Mouse (Mus musculus) macrophage (primary cell): Measurements from ENCODE around the gene Gm11733. TPM values are rescaled to one million over a fixed set of nuclear protein-coding genes. Genes with fewer than 3 reads are reported as not detected.
"Not testable (repeated sequence)": the region's sequence is repeated elsewhere in the genome, so short reads cannot be mapped to it uniquely, and the experiment has no call there.

ENCODE experiments used
- H3K27ac ChIP-seq: fragments of 350-480 bp; formaldehyde crosslinking; 2 replicates; pipeline ENCODE4 v1.9.0; 2021
- H3K36me3 ChIP-seq: fragments of 350-480 bp; formaldehyde crosslinking; 2 replicates; pipeline ENCODE4 v1.9.0; 2021; ENCODE audit errors: inconsistent target
- H3K4me3 ChIP-seq: fragments of 350-480 bp; formaldehyde crosslinking; 2 replicates; pipeline ENCODE4 v1.9.0; 2021; ENCODE audit errors: inconsistent target
- H3K79me2 ChIP-seq: fragments of 350-480 bp; formaldehyde crosslinking; 2 replicates; pipeline ENCODE4 v1.9.0; 2021; ENCODE audit errors: inconsistent target
- WGBS: methylation state at CpG from one replicate; pipeline ENCODE4 v1.1.7; 2026; ENCODE audit warnings: inconsistent platforms; ENCODE audit not compliant: missing documents; 5-methylcytosine and 5-hydroxymethylcytosine counted together
- polyA plus RNA-seq: library from polyadenylated mRNA; stranded (reverse); fragments of 250-400 nt; gene quantifications from 3 replicates; pipeline ENCODE4 v1.2.4, GENCODE M21; 2018; ENCODE audit warnings: inconsistent platforms
- total RNA-seq, 78 experiments: library from RNA; depleted of rRNA; stranded (reverse); fragments of 250-400 nt; gene quantifications; 1 replicate in 9 of 78; 2 replicates in 24 of 78; 3 replicates in 43 of 78; 4 replicates in 2 of 78; pipeline ENCODE4 v1.2.4; 2018; ENCODE audit warnings: inconsistent platforms in 56 of 78

Gene Gm11733
- total RNA-seq (2018; cell fraction: chromatin; rRNA removed): not detected
- not detected for total RNA-seq (2018; cell fraction: cytosol; rRNA removed)
- total RNA-seq (2018; cell fraction: nucleus; rRNA removed): not detected
- not detected in 3 replicates for polyA plus RNA-seq

GRCm38 (mm10) chr11:117484198-117484597 is at the start of gene Gm11733:
Gm11733 (plus strand) TSS chr11:117484368.
- 81% methylated on average over 12 of the region's 12 CpGs for WGBS
- Histone ChIP-seq H3K79me2 (no peaks in the 10 kb centered on the region), H3K27ac (no peak within 1 kb of the TSS)

GRCm38 (mm10) chr11:117436401-117437109 is 47.6 kb upstream of the Gm11733 start:
- no peak overlapping the region for H3K27ac ChIP-seq
- H3K79me2 ChIP-seq: no peaks in the 10 kb centered on the region
- no peaks in the 10 kb centered on the region for H3K36me3 ChIP-seq
- 28% methylated on average over 22 of the region's 22 CpGs for WGBS
- no peak overlapping the region for H3K4me3 ChIP-seq

More at GRCm38 (mm10) chr11:117484198-117484597, at the start of gene Gm11733:
- Histone ChIP-seq H3K36me3 (no peaks in the 10 kb centered on the region), H3K4me3 (no peak within 1 kb of the TSS)

- no peak overlapping the region for H3K4me3 ChIP-seq
- H3K79me2 ChIP-seq: no peaks in the 10 kb centered on the region
- no peaks in the 10 kb centered on the region for H3K36me3 ChIP-seq
- no peak overlapping the region for H3K27ac ChIP-seq
- WGBS: 46% methylated on average over 7 of the region's 7 CpGs
These were observed 47.1 kb upstream of the Gm11733 start for GRCm38 (mm10) chr11:117437110-117437490.

- H3K79me2 ChIP-seq: no peaks in the 10 kb centered on the region
- no peaks in the 10 kb centered on the region for H3K36me3 ChIP-seq
- 68% methylated on average over 6 of the region's 6 CpGs for WGBS
- H3K27ac ChIP-seq: no peak overlapping the region
- no peak overlapping the region for H3K4me3 ChIP-seq
These were observed 45.8 kb upstream of the Gm11733 start for GRCm38 (mm10) chr11:117438363-117438762.

GRCm38 (mm10) chr11:117440865-117441425 is 43.2 kb upstream of the Gm11733 start:
- WGBS: 23% methylated on average over 22 of the region's 22 CpGs
- H3K36me3 ChIP-seq: no peaks in the 10 kb centered on the region
- no peak overlapping the region for H3K4me3 ChIP-seq
- H3K79me2 ChIP-seq: no peaks in the 10 kb centered on the region
- H3K27ac ChIP-seq: no peak overlapping the region

- Histone ChIP-seq H3K27ac (no peak overlapping the region), H3K4me3 (no peak overlapping the region), H3K79me2 (no peaks in the 10 kb centered on the region), H3K36me3 (no peaks in the 10 kb centered on the region)
- WGBS: 100% methylated on average over 2 of the region's 2 CpGs
These were observed 40.1 kb upstream of the Gm11733 start for GRCm38 (mm10) chr11:117444090-117444489.

GRCm38 (mm10) chr11:117445707-117446106 is 38.5 kb upstream of the Gm11733 start:
- Histone ChIP-seq H3K4me3 (no peak overlapping the region), H3K79me2 (no peaks in the 10 kb centered on the region), H3K36me3 (no peaks in the 10 kb centered on the region), H3K27ac (no peak overlapping the region)
- 68% methylated on average over 6 of the region's 6 CpGs for WGBS

GRCm38 (mm10) chr11:117454086-117454485 is 30.1 kb upstream of the Gm11733 start:
- WGBS: 65% methylated on average over 10 of the region's 10 CpGs
- Histone ChIP-seq H3K4me3 (no peak overlapping the region), H3K27ac (no peak overlapping the region), H3K36me3 (no peaks in the 10 kb centered on the region), H3K79me2 (no peaks in the 10 kb centered on the region)

- 8% methylated on average over 8 of the region's 8 CpGs for WGBS
- Histone ChIP-seq H3K4me3 (no peak overlapping the region), H3K36me3 (no peaks in the 10 kb centered on the region), H3K79me2 (no peaks in the 10 kb centered on the region), H3K27ac (no peak overlapping the region)
These were observed 25.0 kb upstream of the Gm11733 start for GRCm38 (mm10) chr11:117459148-117459547.

GRCm38 (mm10) chr11:117462202-117462864 is 21.8 kb upstream of the Gm11733 start:
- whole genome bisulfite sequencing: 31% methylated on average over 13 of the region's 16 CpGs
- no peaks in the 10 kb centered on the region for H3K79me2 ChIP-seq
- no peaks in the 10 kb centered on the region for H3K36me3 ChIP-seq
- no peak overlapping the region for H3K4me3 ChIP-seq
- no peak overlapping the region for H3K27ac ChIP-seq

- WGBS: 82% methylated on average over 4 of the region's 4 CpGs
- not testable (repeated sequence) for H3K4me3 ChIP-seq, H3K27ac ChIP-seq, H3K36me3 ChIP-seq, H3K79me2 ChIP-seq
These were observed 20.8 kb upstream of the Gm11733 start for GRCm38 (mm10) chr11:117463416-117463815.

GRCm38 (mm10) chr11:117466292-117466691 is 17.9 kb upstream of the Gm11733 start:
- no peak overlapping the region for H3K4me3 ChIP-seq
- H3K27ac ChIP-seq: no peak overlapping the region
- H3K36me3 ChIP-seq: no peaks in the 10 kb centered on the region
- WGBS: 63% methylated on average over 5 of the region's 5 CpGs
- no peaks in the 10 kb centered on the region for H3K79me2 ChIP-seq

- 94% methylated on average over 7 of the region's 7 CpGs for WGBS
- Histone ChIP-seq H3K4me3 (no peak overlapping the region), H3K27ac (no peak overlapping the region), H3K36me3 (no peaks in the 10 kb centered on the region), H3K79me2 (no peaks in the 10 kb centered on the region)
These were observed 17.3 kb upstream of the Gm11733 start for GRCm38 (mm10) chr11:117466911-117467310.

- H3K27ac ChIP-seq: no peak overlapping the region
- WGBS: 44% methylated on average over 5 of the region's 6 CpGs
- H3K79me2 ChIP-seq: no peaks in the 10 kb centered on the region
- H3K4me3 ChIP-seq: no peak overlapping the region
- H3K36me3 ChIP-seq: no peaks in the 10 kb centered on the region
These were observed 15.4 kb upstream of the Gm11733 start for GRCm38 (mm10) chr11:117468585-117469363.
